Mouse (Mus musculus) adrenal gland, postnatal 10 days (tissue): ENCODE measurements around the gene Scfd2. TPM values are rescaled to one million over a fixed set of nuclear protein-coding genes. Genes with fewer than 3 reads are reported as not detected.

ENCODE experiments used
- DNase-seq: peaks from one replicate; pipeline ENCODE4 v3.0.0; 2021; ENCODE audit warnings: mixed read lengths
- total RNA-seq, 2 experiments: library from RNA; stranded (reverse); gene quantifications; 2 replicates each; pipeline ENCODE4 v1.2.3; 2021

Gene Scfd2
- total RNA-seq, 2 experiments from 2014 or later, result 16.5 to 19.9 TPM

DNA sequence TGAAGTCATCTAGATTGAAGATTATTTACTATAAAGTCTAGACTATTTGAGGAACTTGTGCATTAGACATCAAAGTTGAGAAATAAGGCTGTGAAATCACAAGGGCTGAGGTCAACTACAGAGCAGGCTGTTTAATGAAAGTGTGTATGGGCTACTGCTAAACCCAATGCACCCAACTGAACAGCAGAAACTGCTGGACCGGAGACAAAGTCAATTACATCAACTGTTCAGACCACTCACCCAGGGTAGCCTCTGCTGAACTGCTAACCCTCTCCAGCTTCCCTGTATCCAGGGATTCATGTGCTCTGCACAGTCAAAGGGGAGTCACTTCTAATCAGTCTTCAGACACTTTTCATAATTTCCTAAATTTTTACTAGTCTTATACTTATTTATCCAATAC lies 292.2 kb downstream of the Scfd2 start:
- no peak for DNase-seq

DNA sequence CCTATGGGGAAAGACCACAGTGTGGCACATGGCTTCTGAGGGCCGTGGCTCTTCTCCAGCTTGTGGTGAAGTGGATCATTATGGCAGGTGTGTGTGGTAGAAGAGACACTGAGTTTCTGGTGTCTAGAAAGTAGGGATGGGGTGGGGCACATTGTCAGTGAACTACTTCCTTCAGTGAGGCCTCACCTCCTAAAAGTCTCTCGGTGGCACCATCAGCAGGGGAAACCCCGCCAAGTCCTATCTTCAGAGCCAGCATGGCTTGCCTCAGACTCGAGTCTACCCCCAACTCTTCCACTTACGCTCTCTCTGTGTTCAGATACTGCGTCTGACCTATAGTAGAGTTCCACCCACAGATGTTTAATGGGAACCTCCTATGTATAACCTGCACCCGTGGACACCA lies 297.8 kb downstream of the Scfd2 start:
- DNase-seq, result no peak

DNA sequence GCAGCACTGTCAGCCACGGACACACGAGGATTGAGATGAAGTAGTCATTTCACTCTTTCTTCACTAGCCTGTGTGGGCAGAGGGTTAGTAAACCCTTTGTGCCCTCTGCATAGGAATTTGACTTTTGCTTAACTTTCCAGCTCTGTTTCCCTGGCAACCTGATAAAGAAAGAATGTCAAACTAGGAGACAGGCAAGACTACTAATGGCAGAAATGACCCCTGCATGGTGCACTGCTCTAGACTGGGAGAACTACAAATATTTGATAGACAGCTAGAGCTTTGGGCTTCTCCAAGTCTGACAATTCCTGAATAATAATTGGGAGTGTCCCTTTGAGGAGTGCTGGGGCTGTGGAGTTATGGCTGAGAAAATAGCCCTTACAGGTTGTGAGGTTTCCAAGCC lies 301.0 kb downstream of the Scfd2 start:
- DNase-seq, result no peak

DNA sequence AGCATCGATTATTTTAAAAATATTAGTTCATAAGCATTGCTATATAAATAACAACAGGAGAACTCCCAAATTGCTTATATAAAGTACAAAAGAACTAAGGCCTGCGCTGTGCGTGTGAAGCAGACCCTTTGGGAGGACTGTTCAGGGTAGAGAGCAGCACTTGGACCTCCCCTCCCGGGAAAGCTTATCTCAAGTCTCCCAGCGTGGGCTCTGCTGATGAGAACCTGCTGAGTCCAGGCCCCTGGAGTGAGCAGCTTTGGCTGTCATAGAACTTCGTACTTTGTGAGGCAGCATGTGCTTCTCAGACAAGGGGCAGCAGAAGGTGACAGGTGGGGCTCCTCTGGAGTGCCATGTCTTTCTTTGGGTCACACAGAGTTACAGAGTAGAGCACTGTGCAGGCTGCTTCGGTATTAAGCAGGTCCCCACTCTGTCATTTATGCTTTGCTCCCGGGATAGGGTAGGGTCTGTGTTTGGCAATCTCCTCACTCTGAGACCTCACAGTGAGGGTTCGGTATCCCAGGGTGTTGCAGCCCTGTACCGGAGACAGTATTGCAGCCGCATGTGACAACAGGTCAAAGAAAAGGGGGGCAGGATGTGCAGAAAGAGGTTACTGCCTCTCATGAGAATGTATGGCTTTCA lies 301.7 kb downstream of the Scfd2 start:
- DNase-seq, result no peak

DNA sequence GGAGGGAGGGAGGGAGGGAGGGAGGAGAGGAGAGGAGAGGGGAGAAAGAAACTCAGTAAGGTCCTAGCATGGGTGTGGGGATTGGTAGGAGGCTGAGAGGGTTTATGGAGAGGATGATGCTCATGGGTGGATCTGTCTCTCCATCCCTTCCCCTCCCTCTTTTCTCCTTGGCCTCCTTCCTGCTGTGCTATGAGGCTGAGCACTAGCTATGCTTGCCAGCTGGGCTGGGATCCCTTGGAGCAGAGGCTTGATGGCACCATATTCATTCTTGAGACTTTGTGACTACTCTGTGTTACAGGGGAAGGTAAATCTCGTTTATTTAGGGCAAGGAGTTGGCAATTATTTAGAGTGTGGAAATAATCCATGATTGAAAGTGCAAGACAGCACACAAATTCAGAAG lies 302.6 kb downstream of the Scfd2 start:
- no peak for DNase-seq

DNA sequence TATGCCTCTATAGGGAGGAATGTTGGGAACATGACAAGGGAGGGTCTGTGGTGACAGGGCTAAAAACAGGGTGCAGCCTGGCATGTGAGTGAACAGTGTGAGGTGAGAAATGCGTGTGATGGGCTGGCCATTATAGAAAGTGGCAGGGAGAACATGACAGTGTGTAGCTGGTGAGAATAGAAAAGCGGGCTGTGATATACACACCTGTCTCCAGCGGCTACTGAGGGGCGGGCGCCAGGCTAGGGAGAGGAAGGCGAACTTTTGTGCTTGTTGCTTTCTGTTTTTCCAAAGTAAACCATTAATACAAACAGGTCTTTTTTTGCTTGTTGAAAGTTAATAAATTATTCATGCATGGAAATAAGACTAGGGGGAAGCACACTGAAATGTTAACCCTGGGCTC lies 304.2 kb downstream of the Scfd2 start:
- DNase-seq, result no peak

DNA sequence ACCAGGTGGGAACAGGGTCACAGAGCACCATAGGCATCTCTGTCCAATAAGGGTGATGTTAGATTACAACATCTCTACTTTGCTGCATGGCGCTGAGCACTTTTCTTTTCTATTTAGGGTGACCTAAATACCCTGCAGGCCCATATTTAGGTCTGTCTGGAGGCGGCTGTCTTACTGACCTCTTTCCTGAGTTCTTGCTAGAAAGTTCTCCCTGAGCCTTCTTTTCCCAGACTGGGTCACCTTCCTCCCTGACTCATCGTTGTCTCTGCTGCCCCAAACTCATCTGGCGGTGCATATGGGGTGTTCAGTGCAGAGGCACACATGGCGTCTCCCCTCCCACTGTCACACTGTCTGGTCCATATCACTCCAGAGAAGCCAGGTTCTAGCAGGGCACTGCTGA lies 305.4 kb downstream of the Scfd2 start:
- DNase-seq, result no peak

DNA sequence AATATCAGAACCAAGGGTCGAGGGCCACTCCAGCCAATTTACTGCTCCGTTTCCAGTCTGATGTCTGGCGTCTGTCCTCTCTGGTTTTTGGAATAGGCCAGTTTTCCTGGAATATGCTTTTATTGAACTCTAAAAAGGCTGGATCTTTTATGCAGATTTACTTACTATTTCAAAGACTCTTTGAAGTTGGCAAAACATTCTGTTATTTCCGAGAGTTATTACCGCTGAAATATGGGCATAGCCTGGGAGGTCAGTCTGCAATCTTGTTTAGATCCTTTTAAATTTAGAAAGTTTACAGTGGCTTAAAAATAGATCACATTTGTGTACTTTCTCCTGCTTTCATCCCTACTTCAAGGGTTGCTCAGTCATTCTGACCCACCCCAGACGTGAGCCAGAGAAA lies 307.1 kb downstream of the Scfd2 start:
- DNase-seq, result no peak

DNA sequence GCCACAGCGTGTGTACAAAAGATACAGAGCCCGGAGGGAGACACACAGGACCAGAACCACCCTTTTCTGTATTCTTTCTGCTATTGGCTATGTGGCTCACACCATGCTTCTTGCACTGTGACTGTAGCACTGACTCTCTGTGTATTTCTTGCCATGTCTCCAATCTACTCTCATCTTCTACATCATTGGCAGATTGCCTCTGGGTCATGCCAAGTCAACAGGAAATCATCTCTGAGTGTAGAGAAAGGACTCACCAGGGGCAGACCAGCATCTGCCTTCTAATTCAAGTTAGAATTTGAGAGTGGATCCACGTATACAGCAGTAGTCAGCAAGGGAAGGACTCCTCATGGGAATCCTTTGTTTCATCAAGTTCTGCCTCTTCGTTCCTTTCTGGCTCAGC lies 308.9 kb downstream of the Scfd2 start:
- no peak for DNase-seq

DNA sequence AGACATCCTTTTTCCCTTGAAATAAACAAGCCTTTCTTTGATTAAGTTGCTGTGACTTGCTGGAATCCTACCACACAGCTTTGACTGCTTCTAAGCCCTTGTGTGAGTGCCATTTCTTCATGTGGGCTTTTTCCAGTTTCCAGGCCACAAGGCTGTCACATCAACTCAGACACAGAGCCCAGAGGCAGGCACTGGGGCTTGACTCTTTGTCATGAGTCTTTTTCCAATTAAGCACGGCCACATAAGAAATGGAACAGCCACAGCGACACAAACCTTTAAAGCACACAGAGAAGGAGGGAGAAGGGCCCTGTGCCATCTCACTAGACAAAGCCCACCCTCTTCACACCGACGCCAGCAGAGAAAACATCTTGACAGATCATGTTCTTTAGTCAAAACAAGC lies 313.0 kb downstream of the Scfd2 start:
- DNase-seq, result no peak

DNA sequence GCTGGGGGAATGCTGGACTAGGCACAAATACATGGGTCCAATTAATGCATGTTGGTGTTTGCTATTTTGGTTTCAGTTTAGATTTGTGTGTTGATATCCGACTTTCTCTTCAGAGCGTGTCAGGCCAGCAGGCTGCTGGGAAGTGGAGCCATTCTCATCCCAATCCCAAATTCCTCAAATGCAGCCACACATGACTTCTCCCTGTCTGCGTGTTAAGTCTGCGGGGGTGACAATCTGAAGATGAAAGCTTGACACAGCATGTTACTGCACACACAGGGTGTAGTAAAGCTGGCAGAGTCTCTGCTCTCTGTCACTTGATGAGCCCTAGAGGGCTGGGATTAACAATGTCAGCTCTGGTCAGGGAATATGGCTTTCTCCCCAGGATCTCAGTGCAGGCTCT lies 316.4 kb downstream of the Scfd2 start:
- DNase-seq, result no peak

DNA sequence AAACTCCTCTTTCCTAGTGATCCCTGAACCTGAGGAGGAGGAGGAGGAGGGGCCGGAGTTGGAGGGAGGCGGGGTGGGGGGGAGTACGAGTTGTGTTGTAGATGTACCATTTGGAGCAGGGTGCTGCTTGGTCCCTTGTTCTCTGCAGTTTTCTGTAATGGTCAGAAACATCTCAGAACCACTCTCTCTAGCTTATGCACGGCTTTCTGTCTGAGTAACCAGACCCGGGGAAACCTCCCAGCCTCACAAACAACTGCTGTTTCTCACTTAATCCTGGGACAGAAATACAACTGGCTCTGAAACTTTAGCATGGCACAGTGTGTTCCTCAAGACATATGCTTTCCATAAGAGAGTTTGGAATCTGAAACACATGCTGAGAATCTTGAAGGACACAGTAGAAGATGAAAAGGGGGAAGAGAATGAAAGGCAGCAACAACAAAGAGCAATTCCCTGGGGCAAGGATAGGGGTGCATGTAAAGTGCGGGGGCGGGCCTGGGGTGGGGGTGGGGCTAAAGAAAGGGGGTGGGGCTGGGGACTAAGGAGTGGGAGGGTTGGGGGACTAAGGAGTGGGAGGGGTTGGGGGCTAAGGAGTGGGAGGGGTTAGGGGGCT lies 317.0 kb downstream of the Scfd2 start:
- no peak for DNase-seq

DNA sequence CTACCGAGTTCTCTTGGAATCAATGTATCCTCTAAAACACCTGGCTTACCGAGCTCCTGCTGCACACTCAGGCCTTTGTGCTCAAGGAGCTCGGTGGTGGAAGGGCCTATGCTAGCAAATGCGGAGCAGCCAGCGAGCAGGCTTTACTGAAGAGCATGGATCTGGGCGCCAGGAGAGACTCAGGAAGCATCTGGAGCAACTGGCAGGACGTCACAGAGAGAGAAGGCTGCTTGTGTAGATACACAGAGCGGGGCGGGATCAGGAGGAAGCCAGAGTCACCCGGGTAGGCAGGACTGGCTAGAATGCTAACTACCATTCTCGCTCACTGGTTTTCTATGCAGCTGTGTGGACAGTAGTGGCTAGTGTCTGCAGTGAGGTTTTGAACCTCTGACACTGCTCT lies 320.2 kb downstream of the Scfd2 start:
- DNase-seq, result no peak

DNA sequence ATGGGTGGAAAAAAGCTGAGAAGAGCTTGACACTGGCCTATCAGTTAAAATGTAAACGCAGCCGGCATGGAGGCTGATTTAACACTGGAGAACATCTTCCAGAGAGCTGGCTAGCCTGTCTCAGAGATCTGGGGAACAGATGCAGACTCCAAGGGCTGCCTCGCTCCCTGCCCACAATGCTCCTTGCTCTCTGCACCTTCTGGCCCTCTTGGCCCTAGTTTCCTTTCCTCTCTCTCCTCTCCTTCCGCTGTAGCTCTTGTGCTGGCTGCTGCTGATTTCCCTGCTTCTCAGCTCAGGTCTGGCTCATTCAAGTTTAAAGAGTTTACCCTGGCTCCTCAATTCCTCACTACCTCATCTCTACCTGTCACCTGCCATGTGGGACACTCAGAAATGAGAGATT lies 321.9 kb downstream of the Scfd2 start:
- no peak for DNase-seq

DNA sequence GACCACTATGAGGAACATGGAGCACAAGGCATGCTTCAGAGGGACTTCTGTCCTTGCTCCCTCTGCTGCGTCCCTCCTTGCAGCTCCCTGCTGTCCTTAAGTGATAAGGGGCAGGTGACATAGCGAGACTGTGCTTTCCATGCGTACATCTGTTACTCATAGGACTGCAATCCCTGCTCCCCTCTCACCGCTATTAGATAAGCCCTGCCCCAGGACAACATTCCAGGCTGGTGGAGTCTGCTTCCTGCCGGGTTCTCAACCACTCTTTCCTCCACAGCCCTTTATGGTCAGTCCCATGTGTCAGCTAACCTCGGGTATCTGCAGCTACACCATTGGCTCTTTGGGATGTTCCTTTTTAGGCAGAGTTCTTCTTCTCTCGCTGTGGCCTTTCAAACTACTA lies 323.1 kb downstream of the Scfd2 start:
- DNase-seq, result no peak

DNA sequence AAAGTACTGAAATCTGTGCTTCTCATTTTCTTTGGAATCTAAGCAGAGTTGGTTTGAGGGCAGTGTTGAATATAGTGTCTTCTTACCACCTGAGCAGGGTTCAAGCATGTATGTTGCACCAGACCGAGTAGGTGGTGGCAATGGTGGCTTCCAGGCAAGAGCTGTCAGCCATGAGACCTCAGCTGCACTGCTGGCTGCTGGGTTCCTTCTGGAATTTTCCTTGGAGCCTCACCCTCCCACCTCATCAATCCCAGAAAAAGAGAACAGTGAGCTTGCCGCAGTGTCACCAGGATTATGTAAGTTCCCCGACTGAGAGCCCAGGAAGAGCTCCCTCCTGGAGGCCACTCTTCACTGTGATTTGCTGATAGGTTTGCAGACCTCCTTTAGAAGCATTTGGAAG lies 324.4 kb downstream of the Scfd2 start:
- DNase-seq, result no peak

DNA sequence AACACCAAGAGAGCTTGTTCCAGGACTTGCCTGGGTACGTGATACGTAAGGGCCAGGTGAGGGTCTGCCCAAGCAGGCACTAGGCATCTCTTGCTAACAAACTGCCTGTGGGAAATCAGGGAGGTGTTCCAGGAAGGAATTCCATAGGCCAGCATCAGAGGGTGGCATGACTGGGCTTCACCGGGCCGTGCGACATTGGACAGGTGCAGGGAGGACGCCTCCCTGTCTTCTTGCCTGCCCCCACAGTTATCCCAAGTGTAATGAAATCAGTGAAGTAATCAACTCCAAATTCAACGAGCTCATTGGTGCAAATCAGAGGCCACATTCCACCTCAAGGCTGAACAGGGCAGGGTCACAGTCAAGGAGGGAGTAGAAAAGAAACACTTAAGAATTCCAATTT lies 324.9 kb downstream of the Scfd2 start:
- no peak for DNase-seq

DNA sequence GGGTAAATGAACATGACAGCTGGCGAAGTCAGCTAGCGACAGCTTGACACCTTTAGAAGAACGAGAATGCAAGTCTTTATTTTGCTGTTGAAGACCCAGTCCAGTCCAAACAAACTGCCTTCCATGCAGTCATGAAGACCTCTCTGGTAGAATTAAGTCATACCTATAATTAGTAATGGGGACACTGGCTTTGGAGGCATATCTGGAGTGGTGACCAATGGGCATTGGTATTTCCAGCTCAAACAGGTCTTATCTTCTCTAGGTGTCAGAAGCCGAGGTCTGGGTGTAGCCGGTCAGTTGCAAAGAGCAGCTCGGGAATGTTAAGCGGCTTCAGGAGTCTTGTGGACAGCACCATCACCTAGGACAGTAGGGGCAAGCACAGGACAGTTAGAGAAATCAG lies 325.5 kb downstream of the Scfd2 start:
- no peak for DNase-seq

DNA sequence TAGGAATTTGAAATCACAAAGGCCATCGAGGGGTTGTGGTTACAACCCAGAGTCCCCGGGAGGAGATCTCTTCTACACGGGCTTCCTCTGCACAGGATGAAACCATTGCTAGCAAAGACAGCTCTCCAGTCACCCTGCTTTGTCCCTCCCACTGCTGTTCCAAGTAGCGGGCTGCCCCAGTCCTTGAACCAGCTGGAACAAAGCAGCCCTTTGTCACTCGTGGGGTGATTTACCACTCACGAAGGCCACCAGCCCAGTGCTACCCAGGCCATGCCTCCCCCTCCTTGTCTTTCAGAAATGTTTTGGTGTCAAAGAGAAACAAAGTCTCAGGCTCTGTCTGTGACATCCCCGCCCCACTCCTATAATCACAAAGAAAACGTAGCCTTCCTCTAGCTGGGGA lies 326.1 kb downstream of the Scfd2 start:
- peak; percentile 61 for DNase-seq

DNA sequence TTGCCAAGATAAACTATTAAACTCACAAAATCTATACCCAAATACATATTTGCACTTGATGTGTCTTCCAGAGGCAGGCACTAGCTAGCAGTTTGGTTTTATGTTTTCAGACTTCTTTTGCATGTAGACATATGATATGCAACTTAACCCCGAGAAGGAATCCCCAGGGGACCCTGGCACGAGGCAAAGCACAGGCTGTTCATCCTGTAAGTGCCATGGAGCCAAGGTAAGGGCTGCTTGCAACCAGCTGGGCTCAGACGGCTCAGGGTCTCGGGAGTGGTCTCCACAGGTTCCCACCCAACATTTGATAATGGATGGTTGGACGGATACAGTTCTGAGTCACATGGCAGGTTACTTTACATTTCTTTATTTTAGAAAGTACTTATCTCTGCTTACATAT lies 327.1 kb downstream of the Scfd2 start:
- no peak for DNase-seq

DNA sequence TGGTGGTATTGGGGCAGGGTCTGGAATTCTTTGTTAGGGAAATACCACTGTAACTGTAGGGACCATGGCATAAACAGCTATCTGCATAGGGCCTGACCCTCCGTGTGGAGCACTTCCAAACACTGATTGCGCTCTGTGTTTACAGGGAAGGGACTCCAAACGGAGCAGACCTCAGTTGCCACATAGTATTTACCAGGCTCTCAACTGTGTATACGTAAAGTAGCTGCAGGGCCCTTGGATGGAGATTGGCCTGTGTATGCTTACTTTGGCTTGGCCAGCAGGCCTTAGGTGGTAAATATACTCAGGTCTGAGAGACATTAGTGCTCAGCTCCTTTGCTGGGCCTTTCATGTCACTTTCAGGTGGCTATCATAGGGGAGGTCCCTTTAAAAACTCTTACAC lies 329.0 kb downstream of the Scfd2 start:
- no peak for DNase-seq

DNA sequence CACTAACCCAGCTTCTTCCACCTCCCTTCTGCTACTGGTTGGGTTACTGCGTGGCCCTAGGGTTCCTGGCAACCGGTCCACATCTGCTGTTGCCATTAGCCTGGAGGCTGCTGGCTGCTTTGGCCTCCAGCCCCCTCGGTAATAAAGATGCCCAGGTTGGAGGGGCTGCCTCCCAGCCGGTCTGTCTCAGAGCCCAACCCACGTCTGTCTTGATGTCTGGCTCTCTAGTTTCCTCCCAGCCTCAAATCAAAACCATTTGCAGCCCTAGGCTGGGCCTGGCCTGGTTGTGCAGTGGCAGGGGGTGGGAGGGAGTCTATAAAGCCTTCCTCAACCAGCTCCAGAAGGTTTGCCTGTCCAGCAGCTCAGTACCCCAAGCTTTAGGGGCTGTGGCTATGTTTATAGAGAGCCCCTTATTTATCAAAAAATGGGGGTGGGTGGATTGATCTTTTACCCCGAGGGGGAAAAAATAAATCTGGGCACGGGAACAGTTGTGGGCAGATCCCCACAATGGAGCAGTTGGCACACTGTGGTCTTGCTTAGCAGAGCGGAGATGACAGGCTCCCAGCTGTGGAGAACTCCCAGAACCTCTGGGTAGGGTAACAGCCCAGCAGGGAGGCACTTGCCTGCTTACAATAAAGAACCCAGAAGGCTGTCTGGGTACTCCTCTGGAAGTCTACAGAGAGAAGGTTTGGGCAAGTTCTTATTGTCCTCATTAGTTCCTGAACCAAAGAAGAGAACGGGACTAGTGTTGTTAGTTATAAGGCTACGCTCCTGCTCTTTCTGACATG lies 329.8 kb downstream of the Scfd2 start:
- DNase-seq, result no peak

DNA sequence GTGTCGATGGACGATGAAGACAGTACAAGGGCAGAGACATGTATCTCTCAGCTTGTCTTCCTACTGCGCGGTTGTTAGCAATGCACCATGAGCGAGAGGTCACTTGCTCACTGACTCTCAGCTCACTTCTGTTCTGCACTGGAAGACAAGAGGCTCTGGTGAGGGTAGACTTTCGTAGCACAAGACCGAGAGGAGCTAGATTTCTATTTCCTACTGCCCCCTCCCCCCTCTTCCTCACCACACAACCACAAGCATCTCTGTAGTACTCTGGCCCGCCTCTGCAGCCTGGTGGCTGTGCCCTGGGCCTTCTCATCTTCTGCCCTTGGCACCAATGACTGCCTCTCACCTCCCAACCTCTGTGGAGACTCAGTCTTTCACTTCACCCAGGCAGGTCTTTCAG lies 331.1 kb downstream of the Scfd2 start:
- no peak for DNase-seq

DNA sequence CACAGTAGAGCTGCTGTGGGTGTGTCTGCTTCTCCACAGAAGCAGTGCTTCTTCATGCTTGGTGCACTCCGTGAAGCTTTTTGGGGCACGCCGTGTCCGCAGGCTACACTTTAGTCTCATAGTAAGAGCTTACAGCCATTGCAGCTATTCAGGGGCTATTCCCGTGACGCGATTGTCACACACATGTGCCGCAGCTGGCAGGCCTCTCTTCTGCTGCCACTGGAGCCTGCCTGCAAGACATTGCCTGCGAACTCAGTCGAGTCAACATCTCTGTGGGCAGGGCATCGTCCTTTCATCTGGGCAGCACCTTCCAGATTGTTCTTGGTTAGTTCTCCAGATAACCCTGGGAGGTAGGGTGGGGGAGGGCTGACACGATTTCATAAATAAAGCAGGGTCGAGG lies 331.8 kb downstream of the Scfd2 start:
- no peak for DNase-seq
